Mouse (Mus musculus) heart, postnatal 0 days (tissue): ENCODE results near the gene Acoxl.

Experiments
- CTCF ChIP-seq: IDR thresholded peaks from 2 replicates; pipeline ENCODE4 v1.5.1; 2016; ENCODE audit warnings: antibody characterized with exemption, control low read depth, low read depth
- EP300 ChIP-seq: IDR thresholded peaks from 2 replicates; pipeline ENCODE4 v1.6.1; 2016; ENCODE audit warnings: antibody characterized with exemption, low read depth

DNA sequence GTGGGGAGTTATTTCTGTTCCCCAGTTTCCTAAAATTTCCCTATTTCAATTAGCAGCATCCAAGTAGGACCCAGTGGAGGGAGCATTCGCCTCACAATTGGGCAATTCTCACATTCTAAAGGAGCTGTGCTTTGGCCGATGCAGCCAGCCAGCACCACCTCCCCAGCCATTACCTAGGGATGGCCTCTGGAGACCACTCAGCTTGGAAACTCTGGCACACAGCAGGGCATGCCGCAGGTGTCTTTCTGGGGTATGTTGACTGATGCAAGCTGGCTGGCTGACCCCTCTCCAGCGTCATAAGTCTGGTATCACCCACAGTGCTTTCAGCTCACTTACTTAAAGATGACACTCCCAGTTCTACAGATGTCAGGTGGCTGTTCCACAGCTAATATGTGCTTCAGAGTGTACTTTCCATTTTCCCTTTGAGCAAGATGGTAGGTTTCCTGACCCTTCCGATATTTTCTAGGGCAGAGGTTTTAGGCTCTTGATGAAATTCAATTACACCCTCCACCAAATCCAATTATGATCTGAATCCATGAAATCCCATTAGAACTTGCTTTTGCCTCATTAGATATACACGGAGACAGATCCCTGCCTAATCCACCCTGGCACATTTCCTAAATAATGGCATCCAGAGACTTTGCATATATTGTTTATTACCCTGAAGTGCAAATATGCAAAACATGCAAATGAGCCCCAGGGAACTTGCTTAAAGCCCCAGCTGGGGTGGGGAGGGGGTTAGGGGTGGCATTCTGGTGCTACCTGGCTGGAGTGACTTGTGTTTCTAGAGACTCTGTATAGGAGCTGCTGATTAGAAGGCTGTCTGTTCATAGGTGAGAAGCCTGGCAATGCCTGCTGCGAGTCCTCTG, 181.6 kb downstream of the Acoxl start:
- TF ChIP-seq CTCF (no peak), EP300 (no peak)
